Mouse (Mus musculus): ENCODE data around the gene Cyp26c1. TPM values are rescaled to one million over a fixed set of nuclear protein-coding genes. Genes with fewer than 3 reads are reported as not detected.
A peak's percentile ranks its signal among the peaks of the same experiment; 100 is the strongest.

Cyp26c1 gene
- polyA plus RNA-seq, 1 experiment from 2014 or later = not detected

- 1% methylated on average over 22 of the region's 22 CpGs for WGBS
- no peak for ATAC-seq (ENCODE audit: low read depth)
- H3K36me3 ChIP-seq (ENCODE audit: control insufficient read depth, insufficient read depth, low read length) = no peaks in the 10 kb centered on the region
Measured at GRCm38 (mm10) chr19:37696603-37697334, 11.4 kb downstream of the Cyp26c1 start.

GRCm38 (mm10) chr19:37697335-37697636 is 11.9 kb downstream of the Cyp26c1 start:
- Histone ChIP-seq H3K4me1 (ENCODE audit: control insufficient read depth, insufficient read depth, low read length) (peaks cover 11% of the 10 kb centered on the region), H3K9ac (replicated peaks; ENCODE audit: low read depth, low read length) (no peak overlapping the region), H3K27ac (ENCODE audit: low read depth, low read length) (no peak overlapping the region), H3K4me2 (ENCODE audit: low read depth, low read length) (peak overlapping the region; percentile 46), H3K4me3 (ENCODE audit: low read depth, low read length) (peak overlapping the region; percentile 29; the same call in 1 of the 2 replicates), H3K9me3 (ENCODE audit: control insufficient read depth, low read length) (no peaks in the 10 kb centered on the region), H3K36me3 (ENCODE audit: control insufficient read depth, insufficient read depth, low read length) (no peaks in the 10 kb centered on the region), H3K27me3 (ENCODE audit: control insufficient read depth, insufficient read depth, low read length) (peaks cover 90% of the 10 kb centered on the region)
- ATAC-seq (ENCODE audit: low read depth) = no peak
- 0% methylated on average over 18 of the region's 18 CpGs for WGBS

More at GRCm38 (mm10) chr19:37696603-37697334, 11.4 kb downstream of the Cyp26c1 start:
- H3K4me1 ChIP-seq (ENCODE audit: control insufficient read depth, insufficient read depth, low read length) = peaks cover 11% of the 10 kb centered on the region
- no peak overlapping the region for H3K9ac ChIP-seq (replicated peaks; ENCODE audit: low read depth, low read length)
- H3K27me3 ChIP-seq (ENCODE audit: control insufficient read depth, insufficient read depth, low read length) = peaks cover 92% of the 10 kb centered on the region
- H3K4me2 ChIP-seq (ENCODE audit: low read depth, low read length) = no peak overlapping the region; the same call in 1 of the 2 replicates
- no peak overlapping the region for H3K27ac ChIP-seq (ENCODE audit: low read depth, low read length)
- H3K4me3 ChIP-seq (ENCODE audit: low read depth, low read length) = no peak overlapping the region
- H3K9me3 ChIP-seq (ENCODE audit: control insufficient read depth, low read length) = no peaks in the 10 kb centered on the region

- H3K9me3 ChIP-seq (ENCODE audit: control insufficient read depth, low read length) = no peaks in the 10 kb centered on the region
- H3K4me2 ChIP-seq (ENCODE audit: low read depth, low read length) = peak within 1 kb of the TSS; percentile 46
- H3K27me3 ChIP-seq (ENCODE audit: control insufficient read depth, insufficient read depth, low read length) = peaks cover 91% of the 10 kb centered on the region
- H3K36me3 ChIP-seq (ENCODE audit: control insufficient read depth, insufficient read depth, low read length) = no peaks in the 10 kb centered on the region
- no peak within 1 kb of the TSS for H3K9ac ChIP-seq (replicated peaks; ENCODE audit: low read depth, low read length)
- peak; percentile 29; the same call in 1 of the 2 replicates for ATAC-seq (ENCODE audit: low read depth)
- no peak within 1 kb of the TSS for H3K27ac ChIP-seq (ENCODE audit: low read depth, low read length)
- under 1% methylated on average over 51 of the region's 51 CpGs for WGBS
- H3K4me3 ChIP-seq (ENCODE audit: low read depth, low read length) = peak within 1 kb of the TSS; percentile 29
- peaks cover 11% of the 10 kb centered on the region for H3K4me1 ChIP-seq (ENCODE audit: control insufficient read depth, insufficient read depth, low read length)
Measured at GRCm38 (mm10) chr19:37697651-37698272, 12.4 kb downstream of the Cyp26c1 start, which contains the start of gene Cyp26a1. Cyp26a1 (plus strand) TSS chr19:37697798.

DNA sequence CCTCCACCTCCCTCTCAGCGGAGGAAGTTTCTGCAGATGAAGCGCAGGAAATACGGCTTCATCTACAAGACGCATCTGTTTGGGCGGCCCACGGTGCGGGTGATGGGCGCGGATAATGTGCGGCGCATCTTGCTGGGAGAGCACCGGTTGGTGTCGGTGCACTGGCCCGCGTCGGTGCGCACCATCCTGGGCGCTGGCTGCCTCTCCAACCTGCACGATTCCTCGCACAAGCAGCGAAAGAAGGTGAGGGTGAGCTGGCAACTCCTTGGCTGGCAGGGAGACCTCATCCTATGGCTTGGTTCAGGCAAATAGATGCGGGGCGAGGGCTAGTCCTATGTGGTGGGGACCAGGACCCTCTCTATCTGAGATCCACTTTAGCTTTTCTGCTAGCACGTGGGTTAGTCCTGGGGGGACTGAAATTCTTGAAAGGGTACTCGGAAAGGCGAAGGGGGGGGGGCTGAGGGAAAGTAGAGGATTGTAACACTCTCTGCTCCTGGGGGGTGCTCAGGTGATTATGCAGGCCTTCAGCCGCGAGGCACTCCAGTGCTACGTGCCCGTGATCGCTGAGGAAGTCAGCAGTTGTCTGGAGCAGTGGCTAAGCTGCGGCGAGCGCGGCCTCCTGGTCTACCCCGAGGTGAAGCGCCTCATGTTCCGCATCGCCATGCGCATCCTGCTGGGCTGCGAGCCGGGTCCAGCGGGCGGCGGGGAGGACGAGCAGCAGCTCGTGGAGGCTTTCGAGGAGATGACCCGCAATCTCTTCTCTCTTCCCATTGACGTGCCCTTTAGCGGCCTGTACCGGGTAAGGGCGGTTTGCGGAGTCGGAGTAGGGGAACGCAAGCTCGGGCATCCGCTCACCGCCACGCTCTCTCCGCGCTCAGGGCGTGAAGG is 13.1 kb downstream of the Cyp26c1 start:
- Histone ChIP-seq H3K9ac (replicated peaks; ENCODE audit: low read depth, low read length) (no peak overlapping the region), H3K27ac (ENCODE audit: low read depth, low read length) (no peak overlapping the region), H3K4me2 (ENCODE audit: low read depth, low read length) (peak overlapping the region; percentile 46), H3K9me3 (ENCODE audit: control insufficient read depth, low read length) (no peaks in the 10 kb centered on the region), H3K4me1 (ENCODE audit: control insufficient read depth, insufficient read depth, low read length) (peaks cover 8% of the 10 kb centered on the region), H3K36me3 (ENCODE audit: control insufficient read depth, insufficient read depth, low read length) (no peaks in the 10 kb centered on the region), H3K4me3 (ENCODE audit: low read depth, low read length) (peak overlapping the region; percentile 29), H3K27me3 (ENCODE audit: control insufficient read depth, insufficient read depth, low read length) (peaks cover 86% of the 10 kb centered on the region)
- 0 out of 2 replicates have a peak, but pooled peaks have one; percentile 26 for ATAC-seq (ENCODE audit: low read depth)
- under 1% methylated on average over 63 of the region's 63 CpGs for WGBS

GRCm38 (mm10) chr19:37699711-37700110 is 14.3 kb downstream of the Cyp26c1 start:
- H3K4me1 ChIP-seq (ENCODE audit: control insufficient read depth, insufficient read depth, low read length) = peaks cover 8% of the 10 kb centered on the region
- ATAC-seq (ENCODE audit: low read depth) = no peak
- no peak overlapping the region for H3K27ac ChIP-seq (ENCODE audit: low read depth, low read length)
- no peaks in the 10 kb centered on the region for H3K9me3 ChIP-seq (ENCODE audit: control insufficient read depth, low read length)
- H3K4me3 ChIP-seq (ENCODE audit: low read depth, low read length) = no peak overlapping the region
- WGBS = 12% methylated on average over 9 of the region's 9 CpGs
- H3K27me3 ChIP-seq (ENCODE audit: control insufficient read depth, insufficient read depth, low read length) = peaks cover 74% of the 10 kb centered on the region
- no peaks in the 10 kb centered on the region for H3K36me3 ChIP-seq (ENCODE audit: control insufficient read depth, insufficient read depth, low read length)
- no peak overlapping the region for H3K4me2 ChIP-seq (ENCODE audit: low read depth, low read length)
- H3K9ac ChIP-seq (replicated peaks; ENCODE audit: low read depth, low read length) = no peak overlapping the region

- Histone ChIP-seq H3K4me3 (ENCODE audit: low read depth, low read length) (no peak overlapping the region), H3K9ac (replicated peaks; ENCODE audit: low read depth, low read length) (no peak overlapping the region), H3K27me3 (ENCODE audit: control insufficient read depth, insufficient read depth, low read length) (peaks cover 46% of the 10 kb centered on the region), H3K9me3 (ENCODE audit: control insufficient read depth, low read length) (no peaks in the 10 kb centered on the region), H3K4me1 (ENCODE audit: control insufficient read depth, insufficient read depth, low read length) (peaks cover 8% of the 10 kb centered on the region), H3K36me3 (ENCODE audit: control insufficient read depth, insufficient read depth, low read length) (no peaks in the 10 kb centered on the region), H3K27ac (ENCODE audit: low read depth, low read length) (no peak overlapping the region), H3K4me2 (ENCODE audit: low read depth, low read length) (no peak overlapping the region)
- ATAC-seq (ENCODE audit: low read depth) = no peak
- 62% methylated on average over 21 of the region's 21 CpGs for WGBS
Measured at GRCm38 (mm10) chr19:37702377-37703076, 17.1 kb downstream of the Cyp26c1 start.

- no peak overlapping the region for H3K4me3 ChIP-seq (ENCODE audit: low read depth, low read length)
- 14% methylated on average over 3 of the region's 3 CpGs for WGBS
- no peak overlapping the region for H3K4me2 ChIP-seq (ENCODE audit: low read depth, low read length)
- no peaks in the 10 kb centered on the region for H3K9me3 ChIP-seq (ENCODE audit: control insufficient read depth, low read length)
- H3K36me3 ChIP-seq (ENCODE audit: control insufficient read depth, insufficient read depth, low read length) = no peaks in the 10 kb centered on the region
- peaks cover 32% of the 10 kb centered on the region for H3K27me3 ChIP-seq (ENCODE audit: control insufficient read depth, insufficient read depth, low read length)
- H3K27ac ChIP-seq (ENCODE audit: low read depth, low read length) = no peak overlapping the region
- H3K9ac ChIP-seq (replicated peaks; ENCODE audit: low read depth, low read length) = no peak overlapping the region
- H3K4me1 ChIP-seq (ENCODE audit: control insufficient read depth, insufficient read depth, low read length) = peaks cover under 1% of the 10 kb centered on the region; the same call in 1 of the 2 replicates
- ATAC-seq (ENCODE audit: low read depth) = peak; percentile 72
Measured at GRCm38 (mm10) chr19:37703902-37704509, 18.6 kb downstream of the Cyp26c1 start.

GRCm38 (mm10) chr19:37705722-37706121 is 20.3 kb downstream of the Cyp26c1 start:
- Histone ChIP-seq H3K27me3 (ENCODE audit: control insufficient read depth, insufficient read depth, low read length) (peaks cover 14% of the 10 kb centered on the region), H3K4me2 (ENCODE audit: low read depth, low read length) (no peak overlapping the region), H3K9ac (replicated peaks; ENCODE audit: low read depth, low read length) (no peak overlapping the region), H3K4me3 (ENCODE audit: low read depth, low read length) (no peak overlapping the region), H3K4me1 (ENCODE audit: control insufficient read depth, insufficient read depth, low read length) (no peaks in the 10 kb centered on the region), H3K27ac (ENCODE audit: low read depth, low read length) (no peak overlapping the region), H3K36me3 (ENCODE audit: control insufficient read depth, insufficient read depth, low read length) (no peaks in the 10 kb centered on the region), H3K9me3 (ENCODE audit: control insufficient read depth, low read length) (no peaks in the 10 kb centered on the region)
- ATAC-seq (ENCODE audit: low read depth) = no peak
- WGBS = 94% methylated on average over 5 of the region's 5 CpGs

All from neural tube, embryonic 14.5 days (tissue).